Mouse (Mus musculus): ENCODE measurements around the gene Pkmyt1. TPM values are rescaled to one million over a fixed set of nuclear protein-coding genes. Genes with fewer than 3 reads are reported as not detected.

The Pkmyt1 gene
- polyA plus RNA-seq, 1 experiment = 11.5 TPM

- no peaks in the 10 kb centered on the region for H3K27me3 ChIP-seq (ENCODE audit: control insufficient read depth, insufficient read depth, insufficient read length)
- no peaks in the 10 kb centered on the region for H3K36me3 ChIP-seq (ENCODE audit: control insufficient read depth, insufficient read depth)
- no peaks in the 10 kb centered on the region for H3K79me2 ChIP-seq (ENCODE audit: control insufficient read depth, insufficient read depth)
- H3K4me2 ChIP-seq (ENCODE audit: low read depth) = peak overlapping the region; percentile 73
- TF ChIP-seq MYOG (IDR thresholded peaks at IDR 0.05; ENCODE audit: control insufficient read depth in 1 of 3, insufficient read depth in 1 of 3, insufficient read length in 2 of 3, low read depth in 2 of 3) = no peak
- peak; percentile 43 for TF ChIP-seq POLR2A (IDR thresholded peaks at IDR 0.05; ENCODE audit: insufficient read length, low read depth)
- H3ac ChIP-seq (ENCODE audit: control insufficient read depth, insufficient read length) = peak overlapping the region; percentile 73
- H3K4me3 ChIP-seq = peak overlapping the region; percentile 21
These were observed 26.7 kb upstream of the Pkmyt1 start for GRCm38 (mm10) chr17:23699131-23700077.

- no peaks in the 10 kb centered on the region for H3K27me3 ChIP-seq (ENCODE audit: control insufficient read depth, insufficient read depth, insufficient read length)
- H3K36me3 ChIP-seq (ENCODE audit: control insufficient read depth, insufficient read depth) = no peaks in the 10 kb centered on the region
- H3K79me2 ChIP-seq (ENCODE audit: control insufficient read depth, insufficient read depth) = no peaks in the 10 kb centered on the region
- H3K4me2 ChIP-seq (ENCODE audit: low read depth) = peak overlapping the region; percentile 36
- no peak overlapping the region for H3K4me3 ChIP-seq
- TF ChIP-seq MYOD1 (IDR thresholded peaks at IDR 0.05; ENCODE audit: control insufficient read depth in 1 of 3, insufficient read length in 2 of 3, low read depth in 2 of 3) = peak in 1 of 3 experiments; percentile 1
- TF ChIP-seq MYOG (IDR thresholded peaks at IDR 0.05; ENCODE audit: control insufficient read depth in 1 of 3, insufficient read depth in 1 of 3, insufficient read length in 2 of 3, low read depth in 2 of 3) = peak in 1 of 3 experiments; percentile 31
- no peak for TF ChIP-seq REST (IDR thresholded peaks at IDR 0.05; ENCODE audit: insufficient read depth, insufficient read length)
- TF ChIP-seq POLR2AphosphoS2 (IDR thresholded peaks at IDR 0.05; ENCODE audit: insufficient read length, low read depth) = peak; percentile 79
- no peak for TF ChIP-seq E2F4 (IDR thresholded peaks at IDR 0.05; ENCODE audit: insufficient read depth)
- TF ChIP-seq POLR2A (IDR thresholded peaks at IDR 0.05; ENCODE audit: insufficient read length, low read depth) = peak; percentile 87
- peak overlapping the region; percentile 73 for H3ac ChIP-seq (ENCODE audit: control insufficient read depth, insufficient read length)
These were observed 26.1 kb upstream of the Pkmyt1 start for GRCm38 (mm10) chr17:23700079-23700478.

- no peak overlapping the region for H3K4me2 ChIP-seq (ENCODE audit: low read depth)
- TF ChIP-seq MAX (IDR thresholded peaks at IDR 0.05; ENCODE audit: low read depth) = no peak
- no peak for TF ChIP-seq TCF3 (IDR thresholded peaks at IDR 0.05; ENCODE audit: insufficient read length, low read depth)
- TF ChIP-seq REST (IDR thresholded peaks at IDR 0.05; ENCODE audit: insufficient read depth, insufficient read length) = no peak
- TF ChIP-seq MYOD1 (IDR thresholded peaks at IDR 0.05; ENCODE audit: control insufficient read depth in 1 of 3, insufficient read length in 2 of 3, low read depth in 2 of 3) = no peak
- TF ChIP-seq POLR2A (IDR thresholded peaks at IDR 0.05; ENCODE audit: insufficient read length, low read depth) = no peak
- no peak for TF ChIP-seq E2F4 (IDR thresholded peaks at IDR 0.05; ENCODE audit: insufficient read depth)
- TF ChIP-seq SRF (IDR thresholded peaks at IDR 0.05; ENCODE audit: control insufficient read depth, insufficient read length, low read depth) = no peak
- no peak for TF ChIP-seq POLR2AphosphoS2 (IDR thresholded peaks at IDR 0.05; ENCODE audit: insufficient read length, low read depth)
- no peak for TF ChIP-seq MYOG (IDR thresholded peaks at IDR 0.05; ENCODE audit: control insufficient read depth in 1 of 3, insufficient read depth in 1 of 3, insufficient read length in 2 of 3, low read depth in 2 of 3)
- TF ChIP-seq USF1 (IDR thresholded peaks at IDR 0.05; ENCODE audit: low read depth) = no peak
- no peak for TF ChIP-seq TCF12 (IDR thresholded peaks at IDR 0.05; ENCODE audit: insufficient read depth, poor library complexity, severe bottlenecking)
- no peak for TF ChIP-seq CEBPB (IDR thresholded peaks at IDR 0.05; ENCODE audit: insufficient read depth, poor library complexity, severe bottlenecking)
- H3K27me3 ChIP-seq (ENCODE audit: control insufficient read depth, insufficient read depth, insufficient read length) = peaks cover 11% of the 10 kb centered on the region
- no peaks in the 10 kb centered on the region for H3K79me2 ChIP-seq (ENCODE audit: control insufficient read depth, insufficient read depth)
- H3K4me3 ChIP-seq = no peak overlapping the region
- H3K36me3 ChIP-seq (ENCODE audit: control insufficient read depth, insufficient read depth) = no peaks in the 10 kb centered on the region
- H3ac ChIP-seq (ENCODE audit: control insufficient read depth, insufficient read length) = no peak overlapping the region
These were observed 22.8 kb upstream of the Pkmyt1 start for GRCm38 (mm10) chr17:23703301-23703700.

- Histone ChIP-seq H3K79me2 (ENCODE audit: control insufficient read depth, insufficient read depth) (no peaks in the 10 kb centered on the region), H3K27me3 (ENCODE audit: control insufficient read depth, insufficient read depth, insufficient read length) (peaks cover 12% of the 10 kb centered on the region), H3ac (ENCODE audit: control insufficient read depth, insufficient read length) (no peak overlapping the region), H3K4me2 (ENCODE audit: low read depth) (peak overlapping the region; percentile 38), H3K4me3 (no peak overlapping the region), H3K36me3 (ENCODE audit: control insufficient read depth, insufficient read depth) (no peaks in the 10 kb centered on the region)
- TF ChIP-seq MYOG (IDR thresholded peaks at IDR 0.05; ENCODE audit: control insufficient read depth in 1 of 3, insufficient read depth in 1 of 3, insufficient read length in 2 of 3, low read depth in 2 of 3) (no peak), MAX (IDR thresholded peaks at IDR 0.05; ENCODE audit: low read depth) (no peak), POLR2AphosphoS2 (IDR thresholded peaks at IDR 0.05; ENCODE audit: insufficient read length, low read depth) (no peak), TCF12 (IDR thresholded peaks at IDR 0.05; ENCODE audit: insufficient read depth, poor library complexity, severe bottlenecking) (no peak), MYOD1 (IDR thresholded peaks at IDR 0.05; ENCODE audit: control insufficient read depth in 1 of 3, insufficient read length in 2 of 3, low read depth in 2 of 3) (no peak), POLR2A (IDR thresholded peaks at IDR 0.05; ENCODE audit: insufficient read length, low read depth) (no peak), E2F4 (IDR thresholded peaks at IDR 0.05; ENCODE audit: insufficient read depth) (no peak), SRF (IDR thresholded peaks at IDR 0.05; ENCODE audit: control insufficient read depth, insufficient read length, low read depth) (no peak), CEBPB (IDR thresholded peaks at IDR 0.05; ENCODE audit: insufficient read depth, poor library complexity, severe bottlenecking) (no peak)
These were observed 21.4 kb upstream of the Pkmyt1 start for GRCm38 (mm10) chr17:23704741-23705140.

Data from myocyte (in vitro differentiated cells).